Mouse (Mus musculus) urinary bladder, postnatal 10 days (tissue): ENCODE data around the gene Ptgdr.
"Not testable (repeated sequence)": the region's sequence is repeated elsewhere in the genome, so short reads cannot be mapped to it uniquely, and the experiment has no call there.

Experiments
- DNase-seq: peaks from one replicate; pipeline ENCODE4 v3.0.0; 2022; ENCODE audit warnings: low spot score

Ptgdr gene

GRCm38 (mm10) chr14:44813152-44813551 is 46.0 kb downstream of the Ptgdr start:
- DNase-seq: not testable (repeated sequence)
